Mouse (Mus musculus) neural tube, embryonic 14.5 days (tissue): ENCODE data around the gene Disc1. TPM values are rescaled to one million over a fixed set of nuclear protein-coding genes. Genes with fewer than 3 reads are reported as not detected.
A peak's percentile ranks its signal among the peaks of the same experiment; 100 is the strongest.

Experiments
- ATAC-seq: fragments of 200-750 bp; cut with Nextera tagmentation; 2 replicates; pipeline ENCODE4 v1.8.0; 2017; ENCODE audit warnings: low read depth, mild to moderate bottlenecking, moderate TSS enrichment, moderate library complexity
- H3K27ac ChIP-seq: fragments of 300-500 bp; sonication (generic); 2 replicates; pipeline ENCODE4 v1.5.1; 2014; ENCODE audit warnings: low read depth, mild to moderate bottlenecking, control low read depth, low read length, moderate library complexity, mixed read lengths
- H3K27me3 ChIP-seq: fragments of 300-500 bp; sonication (generic); 2 replicates; pipeline ENCODE4 v1.6.1; 2014; ENCODE audit warnings: low read length; ENCODE audit not compliant: control insufficient read depth, insufficient read depth
- H3K36me3 ChIP-seq: fragments of 300-500 bp; sonication (generic); 2 replicates; pipeline ENCODE4 v1.6.1; 2014; ENCODE audit warnings: low read length, mixed read lengths; ENCODE audit not compliant: control insufficient read depth, insufficient read depth
- H3K4me1 ChIP-seq: fragments of 300-500 bp; sonication (generic); 2 replicates; pipeline ENCODE4 v1.6.1; 2014; ENCODE audit warnings: low read length; ENCODE audit not compliant: control insufficient read depth, insufficient read depth
- H3K4me2 ChIP-seq: fragments of 300-500 bp; sonication (generic); 2 replicates; pipeline ENCODE4 v1.6.1; 2014; ENCODE audit warnings: mild to moderate bottlenecking, low read depth, low read length, control low read depth
- H3K4me3 ChIP-seq: fragments of 300-500 bp; sonication (generic); 2 replicates; pipeline ENCODE4 v1.5.1; 2014; ENCODE audit warnings: low read depth, low read length, control low read depth, mixed read lengths
- H3K9ac ChIP-seq: fragments of 300-500 bp; sonication (generic); replicated peaks from 2 replicates; pipeline ENCODE4 v1.6.1; 2014; ENCODE audit warnings: low read depth, mild to moderate bottlenecking, control low read depth, low read length, mixed read lengths
- H3K9me3 ChIP-seq: fragments of 300-500 bp; sonication (generic); 2 replicates; pipeline ENCODE4 v1.6.1; 2016; ENCODE audit warnings: low read length; ENCODE audit not compliant: control insufficient read depth
- WGBS: fragments of 180-500 bp; shearing (Covaris S2); extraction: QIAGEN DNeasy Blood & Tissue Kit; methylation state at CpG from one replicate; pipeline ENCODE4 v1.1.7; 2014; 5-methylcytosine and 5-hydroxymethylcytosine counted together
- polyA plus RNA-seq: library from polyadenylated mRNA; unstranded; fragments of >200 nt; fragmentation: Nextera tagmentation; extraction: Ambion mirVana; gene quantifications from 2 replicates; pipeline ENCODE4 v1.2.1, GENCODE M21; 2014

Disc1 gene
- polyA plus RNA-seq, 1 experiment from 2014 or later: 1.0 TPM

DNA sequence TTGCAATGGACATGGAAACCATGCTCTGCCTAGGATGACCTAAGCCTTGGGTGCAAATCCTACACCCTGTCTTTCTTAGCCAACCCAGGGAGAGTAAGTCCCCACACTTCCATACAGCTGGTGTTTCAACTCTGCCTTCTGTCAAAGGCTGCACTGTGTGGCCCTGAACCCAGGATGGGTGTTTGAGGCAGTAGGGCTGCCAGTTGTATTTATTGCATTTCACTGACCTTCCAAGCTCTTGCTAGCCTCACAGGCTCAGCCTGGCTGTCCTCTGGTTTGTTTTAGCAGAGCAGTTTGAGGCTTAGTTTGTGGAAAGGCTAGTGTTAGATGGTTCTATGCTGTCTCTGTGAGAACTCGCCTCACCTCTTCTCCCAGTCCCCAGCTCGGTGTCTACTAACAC, 20.6 kb downstream of the Disc1 start:
- ATAC-seq: no peak
- no peak overlapping the region for H3K27ac ChIP-seq
- WGBS: 85% methylated on average over 2 of the region's 2 CpGs
- H3K9ac ChIP-seq: no peak overlapping the region
- no peaks in the 10 kb centered on the region for H3K36me3 ChIP-seq
- H3K9me3 ChIP-seq: no peaks in the 10 kb centered on the region
- no peak overlapping the region for H3K4me3 ChIP-seq
- no peaks in the 10 kb centered on the region for H3K27me3 ChIP-seq
- H3K4me1 ChIP-seq: 0 out of 2 replicates have a peak, but pooled peaks cover 3% of the 10 kb centered on the region
- H3K4me2 ChIP-seq: no peak overlapping the region

DNA sequence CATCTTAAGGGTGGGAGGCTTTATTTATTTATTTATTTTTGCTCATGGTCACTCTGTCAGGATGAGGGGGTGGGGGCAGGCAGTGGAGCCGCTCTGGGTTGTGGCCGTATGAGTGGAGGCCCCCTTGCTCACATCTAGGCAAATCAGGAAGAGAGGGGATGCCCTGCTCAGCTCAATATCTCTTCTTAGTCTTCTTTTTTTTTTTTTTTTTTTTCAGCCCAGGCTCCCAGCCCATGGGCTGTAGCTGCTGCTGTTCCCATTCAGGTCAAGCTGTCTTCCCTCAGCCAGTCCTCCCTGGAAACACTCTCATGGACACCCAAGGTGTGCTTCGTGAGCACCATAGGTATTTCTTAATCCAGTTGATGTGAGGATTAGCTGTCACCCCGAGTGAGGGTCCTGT, 21.4 kb downstream of the Disc1 start:
- no peak for ATAC-seq
- H3K27ac ChIP-seq: no peak overlapping the region
- no peak overlapping the region for H3K9ac ChIP-seq
- H3K4me2 ChIP-seq: no peak overlapping the region
- no peaks in the 10 kb centered on the region for H3K27me3 ChIP-seq
- H3K36me3 ChIP-seq: no peaks in the 10 kb centered on the region
- 79% methylated on average over 4 of the region's 4 CpGs for WGBS
- no peaks in the 10 kb centered on the region for H3K9me3 ChIP-seq
- no peak overlapping the region for H3K4me3 ChIP-seq
- 0 out of 2 replicates have a peak, but pooled peaks cover 3% of the 10 kb centered on the region for H3K4me1 ChIP-seq

DNA sequence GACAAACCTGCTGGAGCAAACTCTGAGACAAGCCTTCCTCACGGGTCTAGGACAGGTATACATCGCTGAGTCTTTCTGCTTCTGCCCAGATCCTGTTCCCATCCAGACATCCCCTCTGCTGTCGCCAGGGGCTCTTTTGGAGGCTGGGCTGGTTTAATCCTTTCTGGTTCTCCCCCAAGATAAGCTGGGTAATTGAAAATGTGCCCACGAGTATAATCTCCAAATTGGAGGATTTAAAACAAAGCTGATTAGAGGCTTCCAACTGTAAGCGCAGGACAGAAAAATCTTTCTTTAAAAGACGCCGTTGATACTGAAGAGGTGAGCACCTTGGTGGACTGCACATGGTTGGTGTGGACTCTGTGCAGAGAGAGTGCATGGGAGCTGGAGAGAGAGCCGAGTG, 23.3 kb downstream of the Disc1 start:
- Histone ChIP-seq H3K4me3 (no peak overlapping the region), H3K27me3 (no peaks in the 10 kb centered on the region), H3K4me2 (no peak overlapping the region), H3K9me3 (no peaks in the 10 kb centered on the region), H3K27ac (no peak overlapping the region), H3K4me1 (peaks cover 7% of the 10 kb centered on the region; the same call in 1 of the 2 replicates), H3K36me3 (no peaks in the 10 kb centered on the region), H3K9ac (no peak overlapping the region)
- no peak for ATAC-seq
- 83% methylated on average over 8 of the region's 8 CpGs for WGBS

DNA sequence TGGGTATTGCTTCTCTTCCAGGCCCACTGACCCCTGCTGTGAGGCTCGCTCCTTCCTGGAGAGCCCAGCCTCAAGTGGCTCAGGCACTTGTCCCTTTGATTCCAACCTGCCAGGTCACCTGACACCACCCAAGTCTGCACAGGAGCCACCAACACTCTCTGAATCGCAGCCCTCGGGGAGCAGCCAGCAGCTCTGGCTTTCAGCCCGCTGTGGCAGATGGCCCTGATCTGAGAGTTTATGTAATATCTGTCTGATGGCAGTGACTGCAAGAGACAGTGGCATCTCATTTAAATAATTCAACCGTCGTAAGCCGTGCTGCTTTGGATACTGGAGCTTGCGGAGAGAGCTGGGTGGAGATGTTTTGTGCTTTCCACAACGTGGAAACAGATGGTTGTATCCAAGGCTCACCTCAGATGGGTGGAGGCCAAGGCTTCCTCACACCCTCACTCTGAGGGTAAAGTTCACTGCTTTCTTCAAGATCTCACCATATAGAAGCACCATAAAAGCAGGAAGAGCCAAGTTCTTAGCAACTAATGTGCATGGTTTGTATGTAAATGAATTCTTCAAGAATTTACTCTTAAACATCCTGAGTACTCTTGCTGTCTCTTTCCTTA, 24.9 kb downstream of the Disc1 start:
- Histone ChIP-seq H3K4me3 (no peak overlapping the region), H3K27me3 (no peaks in the 10 kb centered on the region), H3K27ac (no peak overlapping the region), H3K36me3 (no peaks in the 10 kb centered on the region), H3K4me2 (no peak overlapping the region), H3K9me3 (no peaks in the 10 kb centered on the region), H3K9ac (no peak overlapping the region), H3K4me1 (peaks cover 7% of the 10 kb centered on the region; the same call in 1 of the 2 replicates)
- peak; percentile 34; the same call in 1 of the 2 replicates for ATAC-seq
- WGBS: 45% methylated on average over 9 of the region's 9 CpGs

DNA sequence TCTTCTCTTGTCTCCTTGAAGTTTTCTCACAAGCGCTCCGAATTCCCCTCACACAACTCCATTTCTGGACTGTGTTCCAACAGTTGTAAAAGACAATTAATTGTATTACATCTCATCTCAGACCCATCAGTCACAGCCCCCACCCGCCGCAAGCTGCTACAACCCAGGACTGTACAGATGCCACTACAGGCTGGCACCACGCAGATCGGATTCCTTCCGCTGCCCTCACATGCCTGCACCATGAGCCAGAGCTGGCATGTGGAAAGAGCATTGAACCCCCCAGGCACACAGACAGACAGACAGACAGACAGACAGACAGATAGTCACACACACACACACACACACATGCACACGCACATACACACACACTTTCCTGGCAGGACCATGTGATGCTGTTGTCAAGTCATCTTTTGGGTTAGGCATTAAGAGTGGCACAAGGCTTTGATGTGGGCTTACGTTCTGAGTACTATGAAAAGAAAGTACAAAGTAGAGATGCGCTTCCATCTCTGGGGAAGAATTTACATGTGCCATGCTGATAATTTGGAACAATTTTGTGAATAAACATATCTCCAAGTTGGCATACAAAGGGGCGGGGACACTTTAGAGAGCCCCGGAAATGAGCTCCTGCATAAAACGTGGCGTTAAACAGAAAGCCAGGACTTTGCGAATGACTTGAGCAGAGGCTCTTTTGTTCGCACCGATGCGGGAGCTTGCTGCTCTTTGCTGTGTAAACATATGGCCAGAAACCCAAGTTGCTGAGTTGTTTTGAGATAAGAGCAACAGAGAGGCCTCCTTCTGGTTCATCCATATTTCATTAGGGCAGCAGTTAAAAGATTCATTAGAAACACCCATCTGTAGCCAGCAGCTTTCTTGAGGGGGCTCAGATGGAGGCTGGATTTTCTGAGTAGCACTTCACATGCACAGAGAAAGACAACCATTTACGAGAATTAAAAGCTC, 26.7 kb downstream of the Disc1 start:
- H3K9me3 ChIP-seq: no peaks in the 10 kb centered on the region
- peaks cover 7% of the 10 kb centered on the region; the same call in 1 of the 2 replicates for H3K4me1 ChIP-seq
- H3K27me3 ChIP-seq: no peaks in the 10 kb centered on the region
- WGBS: 65% methylated on average over 19 of the region's 19 CpGs
- H3K36me3 ChIP-seq: no peaks in the 10 kb centered on the region
- H3K27ac ChIP-seq: no peak overlapping the region
- no peak for ATAC-seq
- H3K9ac ChIP-seq: no peak overlapping the region
- no peak overlapping the region for H3K4me2 ChIP-seq
- no peak overlapping the region for H3K4me3 ChIP-seq

DNA sequence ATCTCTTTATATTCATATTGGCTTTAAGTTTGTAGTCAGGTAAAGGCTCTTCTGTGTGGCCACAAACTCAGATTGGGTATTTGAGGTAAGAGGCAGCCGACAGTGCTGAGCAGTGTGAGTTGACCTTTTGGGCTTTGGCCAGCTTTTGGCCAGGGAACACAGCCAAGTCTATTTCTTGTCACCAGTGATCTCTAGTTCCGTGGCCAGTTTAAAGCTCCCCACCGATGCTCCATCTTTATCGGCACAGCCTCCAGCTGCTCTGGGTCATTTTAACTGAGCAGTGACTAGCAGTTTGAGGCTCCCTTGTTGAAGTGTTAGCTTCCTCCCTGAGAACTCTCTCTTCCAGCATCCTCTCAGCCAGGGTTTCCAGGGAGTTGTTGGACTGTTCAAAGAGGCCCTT, 29.8 kb downstream of the Disc1 start:
- Histone ChIP-seq H3K4me3 (no peak overlapping the region), H3K9me3 (no peaks in the 10 kb centered on the region), H3K4me1 (peaks cover 4% of the 10 kb centered on the region; the same call in 1 of the 2 replicates), H3K27ac (peak overlapping the region; percentile 44; the same call in 1 of the 2 replicates), H3K9ac (no peak overlapping the region), H3K27me3 (no peaks in the 10 kb centered on the region), H3K4me2 (no peak overlapping the region), H3K36me3 (no peaks in the 10 kb centered on the region)
- 62% methylated on average over 4 of the region's 4 CpGs for WGBS
- ATAC-seq: no peak

DNA sequence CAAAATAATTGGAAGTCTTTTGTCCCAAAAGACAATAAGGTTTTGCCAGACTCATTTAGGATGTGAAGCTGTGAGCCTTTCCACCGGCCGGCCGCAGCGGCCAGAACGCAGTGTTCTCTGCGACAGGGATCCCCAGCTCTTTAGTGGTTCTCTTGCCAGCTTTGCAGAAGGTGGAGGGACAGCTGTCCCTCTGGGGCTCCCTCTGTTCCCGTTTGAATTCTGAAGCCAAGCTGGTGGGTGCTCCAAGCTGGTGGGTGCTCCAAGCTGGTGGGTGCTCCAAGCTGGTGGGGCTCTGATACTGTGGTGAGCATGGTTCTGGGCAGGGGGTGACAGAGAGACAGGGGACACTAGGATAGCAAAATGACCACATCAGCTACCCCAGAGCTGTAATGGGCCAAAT, 30.5 kb downstream of the Disc1 start:
- H3K4me3 ChIP-seq: no peak overlapping the region
- H3K9ac ChIP-seq: no peak overlapping the region
- ATAC-seq: no peak
- no peaks in the 10 kb centered on the region for H3K36me3 ChIP-seq
- 62% methylated on average over 7 of the region's 7 CpGs for WGBS
- no peaks in the 10 kb centered on the region for H3K9me3 ChIP-seq
- no peak overlapping the region for H3K4me2 ChIP-seq
- no peaks in the 10 kb centered on the region for H3K27me3 ChIP-seq
- H3K4me1 ChIP-seq: peaks cover 4% of the 10 kb centered on the region; the same call in 1 of the 2 replicates
- H3K27ac ChIP-seq: no peak overlapping the region

DNA sequence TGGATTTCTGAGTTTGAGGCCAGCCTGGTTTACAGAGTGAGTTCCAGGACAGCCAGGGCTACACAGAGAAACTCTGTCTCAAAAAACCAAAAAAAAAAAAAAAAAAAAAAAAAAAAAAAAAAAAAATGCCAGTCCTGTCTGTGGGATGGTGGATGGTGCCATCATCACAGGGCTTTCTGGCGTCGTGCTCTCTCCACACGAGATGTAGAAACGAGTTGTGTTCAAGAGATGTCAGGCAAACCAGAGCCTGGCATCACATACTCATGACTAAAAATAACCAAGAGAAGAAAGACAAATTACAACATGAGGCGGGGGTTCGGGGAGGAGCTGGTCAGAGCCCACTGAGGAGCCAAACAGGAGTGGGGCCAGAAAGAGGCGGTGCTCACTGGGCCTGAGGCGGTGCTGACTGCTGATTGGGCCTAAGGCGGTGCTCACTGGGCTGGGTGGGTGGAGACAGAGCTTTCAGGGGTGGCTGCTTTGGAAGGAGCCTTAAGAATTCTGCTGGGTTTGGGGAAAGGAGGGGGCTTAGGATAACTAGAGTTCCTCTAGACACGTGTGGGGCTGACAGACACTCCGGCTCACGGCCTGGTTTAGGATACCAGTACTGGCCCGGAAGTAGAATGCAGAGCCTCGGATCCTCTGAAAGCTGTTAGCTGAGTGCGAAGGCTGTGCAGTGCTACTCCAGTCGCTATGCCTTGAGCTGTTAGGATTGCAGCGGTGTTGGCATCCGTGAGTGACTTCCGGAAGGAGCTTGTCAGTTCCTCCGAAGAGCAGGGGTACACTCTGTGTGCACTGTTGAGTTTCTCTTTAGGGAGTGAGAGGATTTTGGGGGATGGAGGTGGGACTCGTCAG, 37.1 kb downstream of the Disc1 start:
- H3K36me3 ChIP-seq: no peaks in the 10 kb centered on the region
- H3K27me3 ChIP-seq: no peaks in the 10 kb centered on the region
- H3K4me3 ChIP-seq: no peak overlapping the region
- no peak for ATAC-seq
- no peaks in the 10 kb centered on the region for H3K9me3 ChIP-seq
- H3K4me1 ChIP-seq: no peaks in the 10 kb centered on the region
- no peak overlapping the region for H3K27ac ChIP-seq
- 75% methylated on average over 21 of the region's 21 CpGs for WGBS
- H3K9ac ChIP-seq: no peak overlapping the region
- no peak overlapping the region for H3K4me2 ChIP-seq
